Mouse (Mus musculus): ENCODE data around the gene Gm10591. TPM values are rescaled to one million over a fixed set of nuclear protein-coding genes. Genes with fewer than 3 reads are reported as not detected.
"Not testable (repeated sequence)": the region's sequence is repeated elsewhere in the genome, so short reads cannot be mapped to it uniquely, and the experiment has no call there.

The Gm10591 gene
- not detected for total RNA-seq (2021)

- DNase-seq; intact Hi-C loops (cut with DNase I): not testable (repeated sequence)
Observed at GRCm38 (mm10) chr4:42611895-42612294, at the start of gene Gm10591. Gene Gm10591 (plus strand): TSS chr4:42612195.

GRCm38 (mm10) chr4:42629419-42629818, 17.4 kb downstream of the Gm10591 start, which contains the start of gene Gm2564:
Gene Gm2564 (plus strand): TSS chr4:42629719.
- intact Hi-C loops (cut with DNase I); DNase-seq: not testable (repeated sequence)

GRCm38 (mm10) chr4:42654951-42655350, 43.0 kb downstream of the Gm10591 start, which contains the start of gene Ccl27b:
Gene Ccl27b (plus strand): TSS chr4:42655251.
- DNase-seq; intact Hi-C loops (cut with DNase I): not testable (repeated sequence)

GRCm38 (mm10) chr4:42661793-42662192, 49.8 kb downstream of the Gm10591 start, which contains the start of gene Il11ra2:
Gene Il11ra2 (minus strand): TSS chr4:42661893.
- DNase-seq; intact Hi-C loops (cut with DNase I): not testable (repeated sequence)

Other genes with a start within 250 kb of the Gm10591 start
- gene Gm21586, start 172.8 kb upstream of the Gm10591 start, total RNA-seq (2021): not detected
- gene Gm2163, start 145.4 kb upstream of the Gm10591 start, total RNA-seq (2021): not detected
- under 1 TPM in 1 of 2 experiments, not detected in 1; 0.07 TPM for gene Fam205a2, start 84.0 kb upstream of the Gm10591 start, total RNA-seq (2021)
- gene Gm2564, start 17.5 kb downstream of the Gm10591 start, total RNA-seq (2021): 1 to 10 TPM; 1.4 to 2.0 TPM
- gene Ccl27b, start 43.1 kb downstream of the Gm10591 start, total RNA-seq (2021): not detected
- gene Il11ra2, start 49.7 kb downstream of the Gm10591 start, total RNA-seq (2021): not detected
- not detected for gene 4930578G10Rik, start 123.3 kb downstream of the Gm10591 start, total RNA-seq (2021)
- gene Ccl19, start 144.4 kb downstream of the Gm10591 start, total RNA-seq (2021): not detected
- 10 to 100 TPM; 17.4 to 18.5 TPM for gene Ccl21a, start 161.8 kb downstream of the Gm10591 start, total RNA-seq (2021)
- not detected for gene Fam205a1, start 241.7 kb downstream of the Gm10591 start, total RNA-seq (2021)
- gene Gm12394, start 244.6 kb downstream of the Gm10591 start, total RNA-seq (2021): under 1 TPM in 1 of 2 experiments, not detected in 1; 0.07 TPM